Mouse (Mus musculus) bone marrow macrophage, adult 2 months (primary cell): ENCODE results near the gene Lpgat1.

ENCODE experiments used
- CTCF ChIP-seq: IDR thresholded peaks from 2 replicates; pipeline ENCODE4 v1.5.1; 2012; ENCODE audit warnings: low read depth, mild to moderate bottlenecking, low read length, moderate library complexity
- POLR2A ChIP-seq: IDR thresholded peaks from 2 replicates; pipeline ENCODE4 v1.6.1; 2012; ENCODE audit warnings: mild to moderate bottlenecking, low read depth, low read length, borderline replicate concordance

DNA sequence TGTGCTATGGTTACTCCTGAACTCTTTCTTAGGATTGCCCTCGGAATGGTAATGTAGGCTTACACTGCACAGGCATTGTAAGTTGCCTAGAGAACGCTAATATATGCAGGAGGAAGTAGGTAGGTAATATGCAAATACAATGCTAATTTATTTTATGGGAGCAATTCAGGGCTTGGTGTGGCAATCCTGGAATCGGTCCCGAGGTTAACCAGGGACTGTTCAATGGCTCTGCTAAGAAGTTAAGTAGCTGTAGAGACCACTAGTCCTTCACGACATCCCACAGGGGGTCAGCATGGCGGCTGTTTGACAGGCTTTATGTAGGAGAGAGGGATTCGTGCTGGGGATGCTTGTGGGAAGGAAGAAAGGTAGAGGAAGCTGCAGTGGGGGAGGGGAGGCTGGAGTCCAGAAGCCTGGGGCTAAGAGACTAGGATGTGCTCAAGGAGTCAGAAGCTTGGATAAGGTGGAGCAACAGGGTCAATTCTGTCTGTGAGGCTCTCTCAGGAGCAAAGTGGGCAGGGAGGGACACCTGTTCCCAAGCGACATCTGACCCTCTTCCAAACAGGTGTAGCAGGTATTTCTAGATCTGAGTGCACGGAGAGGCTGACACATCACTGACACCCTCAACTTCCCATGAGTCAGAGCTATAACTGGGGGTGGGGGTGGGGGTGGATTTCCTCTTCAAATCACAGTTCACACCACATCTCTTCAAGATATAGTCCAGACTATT, 84.6 kb downstream of the Lpgat1 start:
- TF ChIP-seq POLR2A, result no peak
- no peak for TF ChIP-seq CTCF
